Mouse (Mus musculus): ENCODE results near the gene Gm42878.
"Not testable (repeated sequence)": the region's sequence is repeated elsewhere in the genome, so short reads cannot be mapped to it uniquely, and the experiment has no call there.

The Gm42878 gene

DNA sequence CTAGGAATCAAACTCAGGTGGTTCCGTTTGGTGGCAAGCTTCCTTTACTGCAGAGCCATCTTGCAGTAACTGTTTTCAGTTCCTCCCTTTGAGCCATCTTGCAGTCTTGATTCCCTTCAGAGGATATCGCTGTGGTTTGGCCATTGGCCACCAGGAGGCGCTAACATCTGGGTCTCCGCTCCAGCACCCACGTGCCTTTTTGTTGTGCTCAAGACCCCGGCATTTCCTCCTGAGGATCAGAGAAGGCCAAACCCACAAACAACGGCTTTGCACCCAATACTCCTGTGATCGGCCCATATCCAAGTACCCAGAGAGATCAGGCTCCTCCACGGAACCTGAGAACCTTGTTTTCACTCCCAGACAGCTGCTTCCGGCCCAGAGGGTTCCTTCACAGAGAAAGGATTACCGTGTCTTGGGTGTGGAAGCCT, 19.2 kb upstream of the Gm42878 start:
- peak; percentile 77 to 86 for DNase-seq (ENCODE audit: low spot score in 2 of 2)

DNA sequence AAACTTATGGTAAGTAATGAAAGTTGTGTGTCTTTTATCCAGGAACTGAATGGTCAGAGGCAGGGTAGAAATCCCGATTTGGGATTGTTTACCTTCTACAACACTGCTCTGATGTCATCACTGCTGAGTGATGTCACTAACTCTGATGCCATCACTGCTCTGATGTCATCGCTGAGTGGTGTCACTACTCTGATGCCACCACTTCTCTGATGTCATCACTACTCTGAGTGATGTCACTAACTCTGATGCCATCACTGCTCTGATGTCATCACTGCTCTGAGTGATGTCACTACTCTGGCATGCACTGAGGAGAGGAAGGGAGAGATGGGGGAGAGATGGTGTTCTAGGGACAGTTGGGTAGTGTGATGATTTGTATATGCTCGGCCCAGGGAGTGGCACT, 17.2 kb upstream of the Gm42878 start:
- no peak for DNase-seq (ENCODE audit: low spot score in 2 of 2)

DNA sequence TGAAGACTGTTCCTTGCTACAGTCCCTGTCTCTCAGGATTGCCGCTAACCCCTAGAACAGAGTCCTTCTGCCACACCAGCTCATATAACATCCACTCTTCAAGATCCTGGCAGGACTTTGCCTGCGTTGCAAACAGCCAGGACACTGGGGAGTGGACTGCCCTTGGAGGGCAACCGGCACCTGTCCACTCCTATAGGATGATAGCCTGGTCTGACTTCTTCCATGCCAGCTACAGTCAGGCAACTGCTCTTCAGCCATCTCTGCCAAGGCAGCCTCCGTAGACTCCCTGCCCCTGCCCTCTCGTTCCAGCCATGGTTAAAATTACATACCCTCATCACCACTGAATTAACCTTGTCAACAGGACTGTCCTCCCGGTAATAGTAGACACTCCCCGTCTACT, 3.9 kb upstream of the Gm42878 start:
- no peak for DNase-seq (ENCODE audit: low spot score in 2 of 2)

DNA sequence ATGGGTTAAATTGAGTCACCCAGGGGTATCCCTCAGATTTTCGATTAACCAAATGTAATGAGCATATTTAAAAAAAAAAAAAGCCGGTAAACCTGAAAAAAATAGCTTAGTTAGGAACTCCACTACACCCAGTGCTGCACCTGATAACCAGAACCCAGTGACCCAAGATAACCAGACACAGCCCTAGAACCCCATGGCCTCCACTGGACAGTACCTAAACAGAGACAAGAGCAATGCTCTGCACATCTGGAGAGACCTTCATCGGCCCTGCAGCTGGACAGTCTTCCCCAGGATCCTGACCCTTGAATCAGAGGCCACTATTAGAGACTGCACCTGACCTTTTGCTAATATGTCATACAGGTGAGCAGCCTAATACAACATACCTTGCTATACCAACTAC, 1.8 kb upstream of the Gm42878 start:
- DNase-seq (ENCODE audit: low spot score in 2 of 2): no peak

DNA sequence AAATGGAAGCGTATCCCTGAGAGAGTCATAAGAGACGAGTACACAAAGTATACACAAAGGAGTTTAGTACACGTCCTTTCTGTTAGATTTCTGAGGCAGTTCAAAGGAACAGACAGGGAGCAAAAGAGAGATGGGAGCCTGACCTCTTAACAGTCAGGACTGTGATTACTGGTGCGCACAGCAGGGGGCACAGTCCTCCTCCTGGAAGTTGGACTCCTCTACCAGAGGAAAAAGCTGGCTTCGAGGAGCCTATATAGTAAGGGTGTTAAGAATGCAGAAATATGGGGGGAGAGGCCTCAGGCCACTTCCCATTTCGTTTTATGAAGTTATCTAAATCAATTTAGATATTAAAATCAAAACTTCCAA, 1.2 kb upstream of the Gm42878 start:
- DNase-seq (ENCODE audit: low spot score in 2 of 2): peak in 1 of 2 experiments; percentile 28

DNA sequence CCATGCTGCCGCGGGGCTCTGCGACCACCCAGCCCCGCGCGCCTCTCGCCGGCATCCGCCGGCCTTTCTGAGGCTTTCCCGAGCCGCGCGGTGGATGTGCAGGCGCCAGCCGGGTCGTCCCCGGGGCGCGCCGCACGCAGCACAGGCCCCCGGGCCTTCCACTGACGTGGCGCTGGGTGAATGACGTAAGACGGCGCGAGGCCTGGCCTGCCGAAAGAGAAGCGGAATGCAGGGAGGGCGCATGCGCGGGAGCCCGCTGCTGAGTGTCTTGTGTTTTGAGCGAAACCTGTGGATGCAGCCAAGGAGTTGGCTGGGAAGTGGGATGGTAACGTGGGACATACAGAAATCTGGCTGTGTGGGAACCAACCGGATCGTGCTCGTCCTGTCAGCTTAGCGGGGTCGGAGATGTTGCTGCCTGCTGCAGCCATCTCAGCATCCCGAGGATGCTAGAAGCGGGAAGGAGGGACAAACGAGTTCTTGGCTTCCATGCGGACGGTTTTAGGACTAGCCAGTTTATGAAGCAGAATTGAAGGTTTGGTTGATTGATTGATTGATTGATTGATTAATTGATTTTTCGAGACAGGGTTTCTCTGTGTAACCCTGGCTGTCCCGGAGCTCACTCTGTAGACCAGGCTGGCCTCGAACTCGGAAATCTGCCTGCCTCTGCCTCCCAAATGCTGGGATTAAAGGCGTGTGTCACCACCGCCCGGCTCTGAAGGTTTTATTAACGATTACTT, 679 bp upstream of the Gm42878 start, which contains the start of gene Mapkapk5:
Gene Mapkapk5, minus strand, starts transcription at position 113 of the 737 bp plus-strand sequence.
- peak; percentile 91 to 95 for DNase-seq (ENCODE audit: low spot score in 2 of 2)

DNA sequence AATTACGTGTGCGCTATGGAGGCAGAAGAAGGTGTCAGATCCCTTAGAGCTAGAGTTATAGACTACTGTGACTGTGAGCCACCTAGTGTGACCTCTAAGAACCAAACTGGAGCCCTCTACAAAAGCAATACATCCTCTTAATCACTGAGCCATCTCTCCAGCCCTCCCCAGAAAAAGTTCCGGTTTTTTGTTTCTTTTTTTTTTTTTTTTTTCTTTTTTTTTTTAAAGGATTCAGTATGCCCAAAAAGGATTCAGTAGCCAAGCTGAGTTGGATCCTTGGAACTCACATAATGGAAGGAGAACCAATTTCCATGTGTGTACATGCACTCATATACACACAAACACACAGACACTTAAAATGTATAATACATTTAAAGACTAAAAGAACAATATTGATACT, 1.9 kb downstream of the Gm42878 start:
- no peak for DNase-seq (ENCODE audit: low spot score in 2 of 2)

DNA sequence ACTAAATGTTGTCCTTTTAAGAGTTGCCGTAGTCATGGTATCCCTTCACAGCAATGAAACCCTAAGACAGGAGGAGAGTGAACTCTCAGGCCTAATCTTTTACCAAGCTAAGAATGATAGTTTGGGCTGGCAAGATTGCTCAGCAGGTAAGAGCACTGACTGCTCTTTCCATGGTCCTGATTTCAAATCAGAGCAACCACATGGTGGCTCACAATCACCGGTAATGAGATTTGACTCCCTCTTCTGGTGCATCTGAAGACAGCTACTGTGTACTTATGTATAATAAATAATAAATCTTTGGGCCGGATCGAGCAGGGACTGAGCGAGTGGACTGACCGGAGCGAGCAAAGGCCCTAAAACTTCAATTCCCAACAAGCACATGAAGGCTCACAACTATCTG, 4.0 kb downstream of the Gm42878 start:
- no peak for DNase-seq (ENCODE audit: low spot score in 2 of 2)

DNA sequence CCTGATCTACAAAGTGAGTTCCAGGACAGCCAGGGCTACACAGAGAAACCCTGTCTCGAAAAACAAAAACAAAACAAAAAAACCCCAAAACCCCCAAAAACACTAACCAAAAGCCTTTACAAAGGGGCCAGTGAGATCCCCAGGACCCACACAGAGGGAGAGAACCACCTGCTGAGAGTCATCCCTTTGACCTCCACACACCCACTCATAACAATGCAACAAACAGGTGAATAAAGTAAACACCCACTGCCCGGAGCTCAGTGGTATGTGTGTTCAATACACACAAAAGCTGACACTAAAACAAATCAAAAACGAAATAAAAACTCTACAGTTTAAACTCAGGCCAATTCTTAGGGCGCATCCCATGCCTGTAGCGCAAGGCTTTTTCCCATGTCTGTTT, 5.2 kb downstream of the Gm42878 start:
- DNase-seq (ENCODE audit: low spot score in 2 of 2): no peak

DNA sequence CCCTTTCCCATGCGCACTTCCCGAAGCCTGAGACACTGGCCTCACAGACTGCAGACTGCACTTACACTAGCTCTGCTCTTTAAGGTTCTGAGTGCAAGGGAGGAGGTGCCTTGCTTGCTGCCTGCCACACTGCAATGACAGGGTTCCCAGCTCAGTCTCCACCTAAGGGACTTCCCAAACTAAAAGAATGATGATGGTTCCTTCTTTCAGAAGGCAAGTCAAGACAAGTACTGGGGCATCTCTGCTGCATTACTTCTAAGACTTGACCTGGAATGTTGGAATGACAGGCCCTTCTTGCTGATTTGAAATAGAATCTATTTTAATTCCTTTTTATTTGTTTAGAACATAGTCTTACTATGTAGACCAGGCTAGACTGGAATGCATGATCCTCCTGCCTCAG, 7.7 kb downstream of the Gm42878 start:
- no peak for DNase-seq (ENCODE audit: low spot score in 2 of 2)

DNA sequence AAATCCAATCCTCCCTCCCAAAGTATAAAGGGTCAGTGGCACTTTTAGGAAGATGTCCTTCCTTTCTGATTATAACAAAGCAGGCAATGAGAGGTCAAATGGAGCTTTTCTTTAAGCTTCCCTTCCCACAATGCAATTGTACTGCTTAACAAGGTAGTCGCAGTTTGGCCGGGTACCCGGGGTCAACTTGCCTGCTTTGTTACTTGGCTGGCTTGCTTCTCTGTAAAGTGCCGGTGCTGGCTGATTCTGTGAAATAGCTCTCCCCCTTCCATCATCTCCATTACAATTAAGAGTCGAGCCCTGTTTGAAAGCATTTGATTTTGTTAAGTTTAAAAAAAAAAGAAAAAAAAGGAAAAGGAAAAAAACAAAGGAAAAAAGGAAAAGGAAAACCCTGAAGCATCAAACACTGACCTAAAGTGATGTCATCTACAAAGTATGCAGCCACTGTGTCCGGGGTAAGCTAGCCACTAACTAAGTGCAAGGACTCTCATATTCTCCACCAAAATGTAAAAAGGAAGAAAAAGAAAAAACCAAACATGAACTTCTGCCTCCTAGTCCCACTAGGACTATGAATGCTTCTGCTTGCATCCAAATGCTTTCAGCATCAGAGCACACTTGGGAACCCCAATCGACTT, 8.2 kb downstream of the Gm42878 start:
- DNase-seq (ENCODE audit: low spot score in 2 of 2): no peak

DNA sequence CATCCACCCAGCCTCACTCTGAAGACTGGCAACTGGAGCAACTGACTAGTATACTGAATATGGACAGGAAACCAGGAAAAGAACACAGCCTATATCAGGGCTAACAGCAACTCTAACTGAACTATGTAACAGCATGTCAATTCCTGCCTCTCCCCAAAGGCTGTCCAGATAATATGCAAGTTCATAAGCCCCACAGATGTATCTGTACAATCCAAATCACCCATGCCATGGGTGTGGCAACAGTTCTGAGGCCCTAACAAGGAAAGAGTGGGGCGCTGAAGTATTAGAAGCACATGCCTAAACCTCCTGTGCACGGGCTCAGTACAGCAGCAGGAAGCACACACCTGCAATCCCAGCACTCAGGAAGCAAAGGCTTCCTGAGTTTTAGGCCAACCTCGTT, 10.2 kb downstream of the Gm42878 start:
- DNase-seq (ENCODE audit: low spot score in 2 of 2): no peak

DNA sequence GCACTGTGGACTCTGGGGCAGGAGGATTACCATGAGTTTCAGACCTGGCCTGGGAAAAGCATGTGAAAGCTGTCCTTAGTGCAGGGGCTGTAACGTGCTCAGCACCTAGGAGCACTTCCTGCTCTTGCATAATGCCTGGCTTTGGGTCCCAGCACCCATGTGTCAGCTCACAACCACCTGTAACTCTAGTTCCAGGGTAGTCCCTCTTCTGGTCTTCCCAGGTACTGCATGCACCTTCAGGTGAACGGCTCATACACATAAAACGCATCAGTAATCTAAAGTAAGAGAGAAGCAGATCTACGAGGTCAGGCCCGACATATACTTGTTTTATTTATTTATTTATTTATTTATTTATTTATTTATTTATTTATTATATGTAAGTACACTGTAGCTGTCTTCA, 10.8 kb downstream of the Gm42878 start:
- no peak for DNase-seq (ENCODE audit: low spot score in 2 of 2)

DNA sequence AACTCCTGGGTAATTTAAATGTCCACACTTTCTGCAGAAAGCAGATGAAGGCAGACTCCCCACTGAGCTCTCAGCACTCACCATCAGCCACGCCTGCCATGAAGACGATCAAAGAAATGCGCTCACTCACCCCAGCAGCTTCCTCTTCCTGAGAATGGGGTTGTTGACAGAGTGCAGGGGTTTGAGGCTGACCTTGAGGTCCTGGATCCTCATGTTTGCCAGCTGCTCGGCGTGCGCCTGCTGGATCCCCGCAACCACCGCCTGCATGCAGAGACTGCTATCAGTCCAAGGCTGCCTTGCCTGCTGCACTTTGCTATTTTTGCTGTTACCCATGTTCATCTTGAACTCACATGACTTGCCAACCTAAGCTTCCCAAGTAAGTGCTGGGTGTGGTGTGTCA, 18.3 kb downstream of the Gm42878 start:
- peak; percentile 15 to 25 for DNase-seq (ENCODE audit: low spot score in 2 of 2)

DNA sequence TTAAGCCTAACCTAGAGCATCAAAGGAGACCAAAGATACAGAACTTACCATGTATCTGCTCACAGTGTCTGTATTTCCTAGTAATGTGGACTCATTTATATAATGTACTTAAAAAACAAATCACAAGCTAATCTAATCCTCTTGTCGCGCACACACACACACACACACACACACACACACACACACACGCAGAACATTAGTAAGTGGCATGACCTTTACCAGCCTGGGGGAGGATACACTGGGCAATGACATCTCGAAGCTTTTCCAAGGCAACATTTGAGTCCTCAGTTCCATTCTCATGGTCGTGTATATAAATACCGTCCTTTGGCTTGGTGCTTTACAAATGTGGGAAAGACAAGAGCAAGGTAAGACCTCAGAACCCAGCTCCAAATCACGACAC, 18.8 kb downstream of the Gm42878 start:
- DNase-seq (ENCODE audit: low spot score in 2 of 2): no peak

DNA sequence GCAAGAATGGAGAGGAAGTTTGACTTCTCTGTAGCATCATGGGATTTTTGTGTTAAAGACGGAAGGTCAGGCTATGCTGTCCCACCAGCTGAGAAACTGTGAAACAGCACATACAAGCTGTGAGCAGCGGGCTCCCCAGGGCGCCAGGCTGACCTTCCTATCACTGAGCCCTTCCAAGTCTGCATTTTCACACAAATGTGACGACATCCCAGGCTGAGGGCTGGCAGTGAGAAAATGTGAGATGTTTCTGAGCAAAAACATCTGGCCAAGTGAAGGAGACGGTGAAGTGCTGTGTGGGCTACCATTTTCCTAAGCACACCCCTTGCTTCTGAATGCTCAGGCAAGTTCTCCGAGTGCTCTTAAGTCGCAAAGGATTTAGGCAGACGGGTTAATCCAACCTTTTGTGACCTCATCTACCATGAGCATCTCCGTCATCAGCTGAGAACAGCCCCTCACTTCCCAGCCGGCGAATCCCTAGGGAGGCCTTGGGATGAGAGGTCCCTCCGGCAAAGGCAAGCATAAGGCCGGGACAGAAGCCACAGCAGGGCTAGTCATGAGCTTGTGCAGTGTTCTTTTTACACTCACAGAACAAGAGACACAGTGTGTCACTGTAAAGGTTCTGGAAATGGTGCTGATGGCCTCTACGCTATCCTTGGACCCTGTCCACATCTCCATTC, 19.4 kb downstream of the Gm42878 start:
- DNase-seq (ENCODE audit: low spot score in 2 of 2): peak in 1 of 2 experiments; percentile 17

DNA sequence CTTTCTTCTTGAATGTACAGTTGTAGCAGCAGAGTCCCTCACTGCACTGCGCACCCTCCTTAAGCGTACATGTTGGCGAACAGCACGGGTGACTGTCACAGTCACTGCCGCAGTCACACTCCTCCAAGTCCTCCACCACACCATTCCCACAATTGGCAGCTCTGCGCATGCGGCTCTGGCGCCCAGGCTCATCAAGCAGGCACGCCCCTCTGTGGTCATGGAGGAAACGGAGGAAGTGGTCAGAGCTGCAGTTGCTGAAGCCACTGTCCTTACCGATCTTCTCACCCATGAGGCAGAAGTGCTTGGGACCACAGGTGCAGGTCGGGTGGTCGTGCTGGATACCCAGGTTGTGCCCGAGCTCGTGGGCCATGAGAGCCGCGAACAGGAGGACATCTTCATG, 25.5 kb downstream of the Gm42878 start:
- DNase-seq (ENCODE audit: low spot score in 2 of 2): not testable (repeated sequence)

DNA sequence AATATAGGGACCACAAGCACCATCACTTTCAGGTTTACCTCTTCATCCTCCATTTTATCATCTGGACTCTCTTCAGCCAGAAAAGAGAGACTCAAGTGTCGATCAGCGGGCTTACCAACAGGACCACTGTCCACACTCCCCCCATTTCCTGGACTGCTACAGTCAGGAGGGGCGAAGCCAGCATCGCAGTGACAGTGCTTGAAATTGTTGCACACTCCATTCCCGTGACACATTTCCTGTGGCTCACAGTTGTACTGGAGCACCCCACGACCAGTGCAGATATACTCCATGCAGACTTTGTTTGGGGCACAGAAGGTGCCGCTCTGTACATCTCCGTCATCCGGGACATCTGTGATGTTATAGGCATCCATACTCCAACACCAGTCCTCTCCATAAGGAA, 26.3 kb downstream of the Gm42878 start:
- DNase-seq (ENCODE audit: low spot score in 2 of 2): no peak

DNA sequence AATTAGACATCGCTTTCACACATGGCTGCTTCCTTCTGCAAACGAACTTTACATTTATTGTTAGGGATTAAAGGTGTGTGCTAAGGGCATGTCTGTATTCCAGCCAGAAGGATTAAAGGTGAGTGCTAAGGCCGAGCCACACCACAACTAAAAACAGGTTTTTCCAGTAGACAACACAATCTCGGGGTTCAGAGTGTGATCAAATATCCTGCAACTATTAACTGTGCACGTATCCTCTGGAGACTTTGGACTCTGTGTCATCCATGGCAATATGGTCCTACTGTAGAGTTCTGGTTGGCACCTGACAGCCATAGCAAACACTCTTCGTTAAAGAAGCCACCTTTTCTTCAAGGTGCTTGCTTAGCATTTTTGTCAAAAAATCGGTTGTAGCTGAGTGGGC, 35.3 kb downstream of the Gm42878 start:
- no peak for DNase-seq (ENCODE audit: low spot score in 2 of 2)

DNA sequence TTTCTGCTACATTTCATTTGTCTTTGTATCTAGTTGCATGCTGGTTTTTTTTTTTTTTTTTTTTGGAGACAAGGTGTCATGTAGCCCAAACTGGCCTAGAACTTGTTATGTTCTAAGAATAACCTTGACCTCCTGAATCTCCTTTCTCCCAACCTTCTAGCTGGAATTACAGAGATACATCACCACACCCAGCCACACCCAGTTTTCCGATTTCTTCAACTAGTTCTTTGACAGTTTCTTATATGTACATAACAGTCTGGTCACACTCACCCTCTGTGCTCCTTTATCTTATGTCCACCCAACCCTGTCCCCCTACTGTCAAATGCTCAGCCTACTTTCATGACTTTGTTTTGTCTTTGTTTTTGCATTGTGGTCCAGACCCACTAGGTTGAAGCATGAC, 38.4 kb downstream of the Gm42878 start:
- no peak for DNase-seq (ENCODE audit: low spot score in 2 of 2)

DNA sequence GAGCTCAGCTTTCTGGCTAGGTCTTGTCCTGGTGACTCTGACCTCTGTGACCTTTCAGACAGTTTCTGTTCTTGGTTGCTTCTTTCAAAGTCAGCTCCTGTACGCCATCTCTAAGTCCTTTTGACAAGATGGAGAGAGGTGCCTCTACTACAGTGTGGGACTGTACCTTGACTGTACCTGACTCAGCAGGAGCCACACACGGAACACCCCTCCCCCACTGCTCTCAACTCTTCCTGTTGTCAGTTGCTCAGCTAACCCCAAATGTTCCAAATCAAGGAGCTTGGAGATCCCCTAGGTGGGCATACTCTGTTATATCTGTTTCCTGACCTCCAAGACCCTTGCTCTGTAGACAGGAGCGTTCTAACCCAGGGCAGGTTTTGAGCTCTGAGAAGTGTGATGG, 42.1 kb downstream of the Gm42878 start, which contains the start of gene Adam1b:
Gene Adam1b, minus strand, starts transcription at position 205 of the 400 bp plus-strand sequence.
- no peak for DNase-seq (ENCODE audit: low spot score in 2 of 2)

DNA sequence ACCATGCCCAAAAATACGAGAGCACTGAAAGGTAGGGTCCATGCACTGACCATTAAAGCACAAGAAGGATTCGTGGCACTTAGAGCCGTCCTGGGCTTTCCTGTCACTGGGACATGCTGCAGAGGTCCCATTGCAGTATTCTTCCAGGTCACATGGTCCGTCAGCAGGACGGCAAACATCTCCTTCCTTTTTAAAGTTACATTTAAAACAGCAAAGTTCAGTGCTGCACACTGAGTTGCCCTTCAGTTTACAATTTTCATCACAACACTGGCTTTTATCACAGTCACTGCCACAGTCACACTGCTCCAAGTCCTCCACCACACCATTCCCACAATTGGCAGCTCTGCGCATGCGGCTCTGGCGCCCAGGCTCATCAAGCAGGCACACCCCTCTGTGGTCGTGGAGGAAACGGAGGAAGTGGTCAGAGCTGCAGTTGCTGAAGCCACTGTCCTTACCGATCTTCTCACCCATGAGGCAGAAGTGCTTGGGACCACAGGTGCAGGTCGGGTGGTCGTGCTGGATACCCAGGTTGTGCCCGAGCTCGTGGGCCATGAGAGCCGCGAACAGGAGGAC, 43.8 kb downstream of the Gm42878 start:
- not testable (repeated sequence) for DNase-seq (ENCODE audit: low spot score in 2 of 2)

DNA sequence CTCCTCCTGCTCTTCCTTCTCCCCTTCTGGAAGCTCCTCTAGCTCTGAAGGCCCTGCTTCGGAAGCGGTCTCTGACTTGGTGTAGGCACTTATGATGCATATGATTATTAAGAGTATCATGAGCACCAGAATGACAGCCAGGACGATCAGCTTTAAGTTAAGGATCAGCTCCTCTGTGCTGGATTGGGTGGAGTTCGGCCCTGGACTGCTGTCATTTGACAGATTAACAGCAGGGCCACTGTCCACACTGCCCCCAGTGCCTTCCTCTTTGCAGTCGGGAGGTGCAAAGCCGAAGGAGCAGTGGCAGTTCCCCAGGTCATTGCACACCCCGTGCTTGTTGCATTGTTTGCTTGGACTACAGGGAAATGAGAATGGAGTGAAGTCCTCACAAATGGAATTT, 44.6 kb downstream of the Gm42878 start:
- no peak for DNase-seq (ENCODE audit: low spot score in 2 of 2)
